Mouse (Mus musculus): ENCODE data around the gene Galnt2. TPM values are rescaled to one million over a fixed set of nuclear protein-coding genes. Genes with fewer than 3 reads are reported as not detected.

The Galnt2 gene
- polyA plus RNA-seq, 1 experiment from 2014 or later: 23.5 TPM

GRCm38 (mm10) chr8:124330433-124330832 lies 99.2 kb downstream of the Galnt2 start:
- TF ChIP-seq EP300 (IDR thresholded peaks at IDR 0.05; ENCODE audit: low read depth): no peak
- TF ChIP-seq CTCF (IDR thresholded peaks at IDR 0.05; ENCODE audit: low read depth): no peak
- ATAC-seq (no peak), DNase-seq (no peak)
- Histone ChIP-seq H3K9ac (replicated peaks) (no peak overlapping the region), H3K36me3 (replicated peaks; ENCODE audit: insufficient read depth, low read length) (peaks cover 45% of the 10 kb centered on the region), H3K4me3 (ENCODE audit: low read depth, low read length) (no peak overlapping the region), H3K27ac (ENCODE audit: low read depth) (no peak overlapping the region), H3K27me3 (ENCODE audit: insufficient read depth, low read length) (no peaks in the 10 kb centered on the region), H3K9me3 (ENCODE audit: low read length) (no peaks in the 10 kb centered on the region), H3K4me2 (ENCODE audit: low read depth, low read length) (no peak overlapping the region), H3K4me1 (ENCODE audit: insufficient read depth) (no peaks in the 10 kb centered on the region)
- WGBS (ENCODE audit: insufficient replicate concordance): 66% methylated on average over 3 of the region's 3 CpGs

GRCm38 (mm10) chr8:124331094-124331493 lies 99.9 kb downstream of the Galnt2 start:
- DNase-seq (no peak), ATAC-seq (no peak)
- H3K4me1 ChIP-seq (ENCODE audit: insufficient read depth): no peaks in the 10 kb centered on the region
- H3K4me2 ChIP-seq (ENCODE audit: low read depth, low read length): no peak overlapping the region
- no peaks in the 10 kb centered on the region for H3K27me3 ChIP-seq (ENCODE audit: insufficient read depth, low read length)
- TF ChIP-seq CTCF (IDR thresholded peaks at IDR 0.05; ENCODE audit: low read depth) (no peak), EP300 (IDR thresholded peaks at IDR 0.05; ENCODE audit: low read depth) (no peak)
- WGBS (ENCODE audit: insufficient replicate concordance): 82% methylated on average over 3 of the region's 3 CpGs
- no peaks in the 10 kb centered on the region for H3K9me3 ChIP-seq (ENCODE audit: low read length)
- no peak overlapping the region for H3K27ac ChIP-seq (ENCODE audit: low read depth)
- H3K9ac ChIP-seq (replicated peaks): no peak overlapping the region
- H3K36me3 ChIP-seq (replicated peaks; ENCODE audit: insufficient read depth, low read length): peaks cover 43% of the 10 kb centered on the region
- H3K4me3 ChIP-seq (ENCODE audit: low read depth, low read length): no peak overlapping the region

GRCm38 (mm10) chr8:124331706-124332105 lies 100.5 kb downstream of the Galnt2 start:
- Histone ChIP-seq H3K27ac (ENCODE audit: low read depth) (no peak overlapping the region), H3K36me3 (replicated peaks; ENCODE audit: insufficient read depth, low read length) (peaks cover 43% of the 10 kb centered on the region), H3K4me1 (ENCODE audit: insufficient read depth) (no peaks in the 10 kb centered on the region), H3K4me3 (ENCODE audit: low read depth, low read length) (no peak overlapping the region), H3K9me3 (ENCODE audit: low read length) (no peaks in the 10 kb centered on the region), H3K4me2 (ENCODE audit: low read depth, low read length) (no peak overlapping the region), H3K27me3 (ENCODE audit: insufficient read depth, low read length) (no peaks in the 10 kb centered on the region), H3K9ac (replicated peaks) (no peak overlapping the region)
- DNase-seq (no peak), ATAC-seq (no peak)
- WGBS (ENCODE audit: insufficient replicate concordance): 77% methylated on average over 11 of the region's 11 CpGs
- no peak for TF ChIP-seq CTCF (IDR thresholded peaks at IDR 0.05; ENCODE audit: low read depth)
- TF ChIP-seq EP300 (IDR thresholded peaks at IDR 0.05; ENCODE audit: low read depth): no peak

- WGBS (ENCODE audit: insufficient replicate concordance): 87% methylated on average over 13 of the region's 13 CpGs
- TF ChIP-seq CTCF (IDR thresholded peaks at IDR 0.05; ENCODE audit: low read depth) (no peak), EP300 (IDR thresholded peaks at IDR 0.05; ENCODE audit: low read depth) (no peak)
- no peaks in the 10 kb centered on the region for H3K9me3 ChIP-seq (ENCODE audit: low read length)
- ATAC-seq: no peak
- no peaks in the 10 kb centered on the region for H3K4me1 ChIP-seq (ENCODE audit: insufficient read depth)
- no peaks in the 10 kb centered on the region for H3K27me3 ChIP-seq (ENCODE audit: insufficient read depth, low read length)
- H3K4me2 ChIP-seq (ENCODE audit: low read depth, low read length): no peak overlapping the region
- H3K4me3 ChIP-seq (ENCODE audit: low read depth, low read length): no peak overlapping the region
- no peak overlapping the region for H3K27ac ChIP-seq (ENCODE audit: low read depth)
- no peak for DNase-seq
- no peak overlapping the region for H3K9ac ChIP-seq (replicated peaks)
- peaks cover 44% of the 10 kb centered on the region for H3K36me3 ChIP-seq (replicated peaks; ENCODE audit: insufficient read depth, low read length)
Observed at GRCm38 (mm10) chr8:124336302-124336701, 105.1 kb downstream of the Galnt2 start.

GRCm38 (mm10) chr8:124339742-124340141 lies 108.6 kb downstream of the Galnt2 start:
- DNase-seq (no peak), ATAC-seq (no peak)
- Histone ChIP-seq H3K4me2 (ENCODE audit: low read depth, low read length) (no peak overlapping the region), H3K4me3 (ENCODE audit: low read depth, low read length) (no peak overlapping the region), H3K9me3 (ENCODE audit: low read length) (no peaks in the 10 kb centered on the region), H3K4me1 (ENCODE audit: insufficient read depth) (peaks cover 4% of the 10 kb centered on the region; the same call in 1 of the 2 replicates), H3K36me3 (replicated peaks; ENCODE audit: insufficient read depth, low read length) (peaks cover 39% of the 10 kb centered on the region), H3K27ac (ENCODE audit: low read depth) (no peak overlapping the region), H3K27me3 (ENCODE audit: insufficient read depth, low read length) (no peaks in the 10 kb centered on the region), H3K9ac (replicated peaks) (no peak overlapping the region)
- WGBS (ENCODE audit: insufficient replicate concordance): 62% methylated on average over 3 of the region's 3 CpGs
- TF ChIP-seq CTCF (IDR thresholded peaks at IDR 0.05; ENCODE audit: low read depth) (no peak), EP300 (IDR thresholded peaks at IDR 0.05; ENCODE audit: low read depth) (no peak)

GRCm38 (mm10) chr8:124340360-124341068 lies 109.3 kb downstream of the Galnt2 start:
- H3K36me3 ChIP-seq (replicated peaks; ENCODE audit: insufficient read depth, low read length): peaks cover 33% of the 10 kb centered on the region

More at GRCm38 (mm10) chr8:124340360-124341068, 109.3 kb downstream of the Galnt2 start:
- Histone ChIP-seq H3K27ac (ENCODE audit: low read depth) (no peak overlapping the region), H3K9me3 (ENCODE audit: low read length) (no peaks in the 10 kb centered on the region), H3K4me2 (ENCODE audit: low read depth, low read length) (no peak overlapping the region), H3K4me3 (ENCODE audit: low read depth, low read length) (no peak overlapping the region), H3K9ac (replicated peaks) (no peak overlapping the region), H3K27me3 (ENCODE audit: insufficient read depth, low read length) (no peaks in the 10 kb centered on the region), H3K4me1 (ENCODE audit: insufficient read depth) (peaks cover 5% of the 10 kb centered on the region; the same call in 1 of the 2 replicates)
- no peak for DNase-seq
- WGBS (ENCODE audit: insufficient replicate concordance): 82% methylated on average over 17 of the region's 17 CpGs
- TF ChIP-seq CTCF (IDR thresholded peaks at IDR 0.05; ENCODE audit: low read depth): no peak
- no peak for TF ChIP-seq EP300 (IDR thresholded peaks at IDR 0.05; ENCODE audit: low read depth)
- ATAC-seq: no peak

Measured in liver, postnatal 0 days (tissue).